22 mouse cellular contexts compared by ENCODE assay signal in genomic region chr1:166286231-166286630, GRCm38 (mm10). TPM values are rescaled to one million over a fixed set of nuclear protein-coding genes. Genes with fewer than 3 reads are reported as not detected.
DNase-seq lines count a peak whose midpoint lies in the region; ATAC-seq and TF ChIP-seq lines count a peak whose summit lies in the region.
"Had no signal": no experiment of that assay in that cellular context is flagged by ENCODE, and none has a peak within 500 bp of the region (broad histone marks: within the 10 kb centered on the region; RNA-seq: fewer than 3 reads in every experiment).

No protein-coding gene starts in this region.

- DNase-seq in heart, adult 11 months = peak; percentile 60
- no peak for DNase-seq in neural tube, embryonic 10.5 days (ENCODE audit: extremely low spot score, low spot score)
- DNase-seq in midbrain, embryonic 11.5 days (ENCODE audit: low spot score, missing footprints) = no peak
- no peak for DNase-seq in embryo, embryonic 10 days (ENCODE audit: low spot score)
- DNase-seq: adrenal gland, postnatal 14 days; cerebellum, adult 8-10 months; cerebellum, postnatal 36 days; gastrocnemius, postnatal 14 days; heart, adult 2 months; kidney, adult 8-10 months; kidney, postnatal 10 days; liver; lung, postnatal 4 days had no signal

- no peak overlapping the region for H3K4me3 ChIP-seq in heart, embryonic 12.5 days
- H3K4me3 ChIP-seq in neural tube, embryonic 15.5 days (replicated peaks) = no peak overlapping the region
- H3K4me3 ChIP-seq in midbrain, embryonic 11.5 days (ENCODE audit: low read depth, low read length) = no peak overlapping the region
- H3K4me3 ChIP-seq in olfactory bulb, adult 2 months (ENCODE audit: insufficient read depth, low read depth, low read length) = no peak overlapping the region
- H3K4me3 ChIP-seq in heart, embryonic 11.5 days (ENCODE audit: low read depth, low read length) = no peak overlapping the region
- H3K4me3 ChIP-seq: heart, adult 2 months; limb, embryonic 10.5 days had no signal

- peaks cover 13% of the 10 kb centered on the region for H3K4me1 ChIP-seq in heart, embryonic 12.5 days (replicated peaks)
- H3K4me1 ChIP-seq in neural tube, embryonic 15.5 days = peaks cover 41% of the 10 kb centered on the region
- peaks cover 60% of the 10 kb centered on the region for H3K4me1 ChIP-seq in midbrain, embryonic 11.5 days (ENCODE audit: control insufficient read depth, insufficient read depth, low read length)
- H3K4me1 ChIP-seq in olfactory bulb, adult 2 months (ENCODE audit: control insufficient read depth, insufficient read depth, low read length) = peaks cover 17% of the 10 kb centered on the region
- H3K4me1 ChIP-seq in heart, embryonic 11.5 days (ENCODE audit: control insufficient read depth, insufficient read depth, low read length) = peaks cover 7% of the 10 kb centered on the region; the same call in 1 of the 2 replicates

- H3K27me3 ChIP-seq in heart, embryonic 12.5 days (replicated peaks) = no peaks in the 10 kb centered on the region
- H3K27me3 ChIP-seq in neural tube, embryonic 15.5 days (replicated peaks) = no peaks in the 10 kb centered on the region
- H3K27me3 ChIP-seq in midbrain, embryonic 11.5 days (ENCODE audit: control insufficient read depth, insufficient read depth, low read length) = no peaks in the 10 kb centered on the region
- no peaks in the 10 kb centered on the region for H3K27me3 ChIP-seq in heart, embryonic 11.5 days (ENCODE audit: control insufficient read depth, insufficient read depth, low read length)

- no peak for TF ChIP-seq CTCF in olfactory bulb, adult 2 months (IDR thresholded peaks at IDR 0.05; ENCODE audit: insufficient read depth, low read depth, low read length)

- TF ChIP-seq POLR2A in olfactory bulb, adult 2 months (IDR thresholded peaks at IDR 0.05; ENCODE audit: insufficient read depth, low read depth, low read length) = no peak

- no peak overlapping the region for H3K4me2 ChIP-seq in heart, embryonic 12.5 days
- no peak overlapping the region for H3K4me2 ChIP-seq in neural tube, embryonic 15.5 days
- H3K4me2 ChIP-seq in midbrain, embryonic 11.5 days = no peak overlapping the region
- no peak overlapping the region for H3K4me2 ChIP-seq in heart, embryonic 11.5 days

- no peak overlapping the region for H3K9ac ChIP-seq in heart, embryonic 12.5 days
- 0 out of 2 replicates have a peak overlapping the region, but pooled peaks have one; percentile 3 for H3K9ac ChIP-seq in neural tube, embryonic 15.5 days (replicated peaks)
- H3K9ac ChIP-seq in midbrain, embryonic 11.5 days (ENCODE audit: low read length) = peak overlapping the region; percentile 14; the same call in 1 of the 2 replicates
- H3K9ac ChIP-seq in heart, embryonic 11.5 days (ENCODE audit: low read depth, low read length) = no peak overlapping the region

- no peak overlapping the region for H3K27ac ChIP-seq in heart, embryonic 12.5 days (ENCODE audit: poor library complexity, severe bottlenecking)
- H3K27ac ChIP-seq in neural tube, embryonic 15.5 days (replicated peaks) = no peak overlapping the region
- H3K27ac ChIP-seq in midbrain, embryonic 11.5 days (ENCODE audit: low read depth, low read length) = no peak overlapping the region
- H3K27ac ChIP-seq in olfactory bulb, adult 2 months (ENCODE audit: insufficient read depth, low read depth, low read length) = peak overlapping the region; percentile 3
- no peak overlapping the region for H3K27ac ChIP-seq in heart, embryonic 11.5 days (ENCODE audit: low read depth, low read length)
- H3K27ac ChIP-seq: heart, adult 2 months; limb, embryonic 10.5 days had no signal

- H3K36me3 ChIP-seq in heart, embryonic 12.5 days = no peaks in the 10 kb centered on the region
- no peaks in the 10 kb centered on the region for H3K36me3 ChIP-seq in neural tube, embryonic 15.5 days
- no peaks in the 10 kb centered on the region for H3K36me3 ChIP-seq in midbrain, embryonic 11.5 days (ENCODE audit: control insufficient read depth, insufficient read depth, low read length)
- H3K36me3 ChIP-seq in heart, embryonic 11.5 days (ENCODE audit: control insufficient read depth, insufficient read depth, low read length) = no peaks in the 10 kb centered on the region
- H3K36me3 ChIP-seq: limb, embryonic 10.5 days had no signal

- WGBS in heart, embryonic 12.5 days = 88% methylated on average over 9 of the region's 9 CpGs
- 59% methylated on average over 9 of the region's 9 CpGs for WGBS in neural tube, embryonic 15.5 days
- WGBS in midbrain, embryonic 11.5 days = 64% methylated on average over 9 of the region's 9 CpGs
- 32% methylated on average over 9 of the region's 9 CpGs for WGBS in olfactory bulb, adult 2 months
- 85% methylated on average over 9 of the region's 9 CpGs for WGBS in heart, embryonic 11.5 days (ENCODE audit: insufficient replicate concordance)

- ATAC-seq in heart, embryonic 12.5 days (ENCODE audit: insufficient number of reproducible peaks, low FRiP score) = no peak
- ATAC-seq in neural tube, embryonic 15.5 days (ENCODE audit: low FRiP score) = no peak
- ATAC-seq in midbrain, embryonic 11.5 days (ENCODE audit: low FRiP score) = no peak
- ATAC-seq in heart, embryonic 11.5 days (replicated peaks; ENCODE audit: insufficient number of reproducible peaks, low FRiP score, low TSS enrichment) = no peak

- H3K9me3 ChIP-seq in heart, embryonic 12.5 days (replicated peaks) = no peaks in the 10 kb centered on the region
- H3K9me3 ChIP-seq in neural tube, embryonic 15.5 days (replicated peaks) = no peaks in the 10 kb centered on the region
- no peaks in the 10 kb centered on the region for H3K9me3 ChIP-seq in midbrain, embryonic 11.5 days (ENCODE audit: control insufficient read depth, low read length)
- H3K9me3 ChIP-seq in heart, embryonic 11.5 days (replicated peaks; ENCODE audit: control insufficient read depth, low read length) = no peaks in the 10 kb centered on the region
- H3K9me3 ChIP-seq: limb, embryonic 10.5 days had no signal

RNA-seq across cellular contexts. Expression of gene Ildr2, which starts 32.3 kb away (rescaled TPM):
- 2.1 and 2.2 TPM in 2 replicates for polyA plus RNA-seq in heart, embryonic 12.5 days (2016; fragmentation: Nextera tagmentation; extraction: Ambion mirVana)
- polyA plus RNA-seq in neural tube, embryonic 15.5 days (2015; fragmentation: Nextera tagmentation; extraction: Ambion mirVana) = 2.8 and 3.0 TPM in 2 replicates
- 12.2 and 12.8 TPM in 2 replicates for polyA plus RNA-seq in midbrain, embryonic 11.5 days (2014; fragmentation: Nextera tagmentation; extraction: Ambion mirVana)
- polyA plus RNA-seq in olfactory bulb, adult 2 months (2012; ENCODE audit: insufficient read depth, insufficient read length, low replicate concordance, missing spikeins) = 36.7 and 55.3 TPM in 2 replicates
- polyA plus RNA-seq in heart, embryonic 11.5 days (2014; fragmentation: Nextera tagmentation; extraction: Ambion mirVana) = 1.9 TPM in 2 replicates

RNA-seq across cellular contexts. Expression of gene Mael, which starts 47.7 kb away (rescaled TPM):
- polyA plus RNA-seq in heart, embryonic 12.5 days (2016; fragmentation: Nextera tagmentation; extraction: Ambion mirVana) = not detected in 2 replicates
- 0.22 TPM in 1 of 2 replicates, not detected in the other for polyA plus RNA-seq in neural tube, embryonic 15.5 days (2015; fragmentation: Nextera tagmentation; extraction: Ambion mirVana)
- 0.08 TPM in 1 of 2 replicates, not detected in the other for polyA plus RNA-seq in midbrain, embryonic 11.5 days (2014; fragmentation: Nextera tagmentation; extraction: Ambion mirVana)
- polyA plus RNA-seq in olfactory bulb, adult 2 months (2012; ENCODE audit: insufficient read depth, insufficient read length, low replicate concordance, missing spikeins) = not detected in 2 replicates
- polyA plus RNA-seq in heart, embryonic 11.5 days (2014; fragmentation: Nextera tagmentation; extraction: Ambion mirVana) = 0.16 TPM in 1 of 2 replicates, not detected in the other
- polyA plus RNA-seq: intestine, embryonic 14.5 days; liver, embryonic 16.5 days; lung, embryonic 16.5 days; spleen, adult 2 months had no signal

Comparison
In these comparisons a context has a peak if more than half of its experiments do, and no peak if none do; other contexts are left out.
1. H3K9ac ChIP-seq: peak in neural tube, embryonic 15.5 days (single experiment) and midbrain, embryonic 11.5 days (single experiment); none in heart, embryonic 12.5 days (single experiment) and heart, embryonic 11.5 days (single experiment).